Mouse (Mus musculus): ENCODE measurements at regions not wholly inside any gene's neighbourhood (a gene's known extent, or its start where the extent isn't known, plus 50 kb on each side); places are given as distances from the start of the nearest gene placed in this dataset.

DNA sequence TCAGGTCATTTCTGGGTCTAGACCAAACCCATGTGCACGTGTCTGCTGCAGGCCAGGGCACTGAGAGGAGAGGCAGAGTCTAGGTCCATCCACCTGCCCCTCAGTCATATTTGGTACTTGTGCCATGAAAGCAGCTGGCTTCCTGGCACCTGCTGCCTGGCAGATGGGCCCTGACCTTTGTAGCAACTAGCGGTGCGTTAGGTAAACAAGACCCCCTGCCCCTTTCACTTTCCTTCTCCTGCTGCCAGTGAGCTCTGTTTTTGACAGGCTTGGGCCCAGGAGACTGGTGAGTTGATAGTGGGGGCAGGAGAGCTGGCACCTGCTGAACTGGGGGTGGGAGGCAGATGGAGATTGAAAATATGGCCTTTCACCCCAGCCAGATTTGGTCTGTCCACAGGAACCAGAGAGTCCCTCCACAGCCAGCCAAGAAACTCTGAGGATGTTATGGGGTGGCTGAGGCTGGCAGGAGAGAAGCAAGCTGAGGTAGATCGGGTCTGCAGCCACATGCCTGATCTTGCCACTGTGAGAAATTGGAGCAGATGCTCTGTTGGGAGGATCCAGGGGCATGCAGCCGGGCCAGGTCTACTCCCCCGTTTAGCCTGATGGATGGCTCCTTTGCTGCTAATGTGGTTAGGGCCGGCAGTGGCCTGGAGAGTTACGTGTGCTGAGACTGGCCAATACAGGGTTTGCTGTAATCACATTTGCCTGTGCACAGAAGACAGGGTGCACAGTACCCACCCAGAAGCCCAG lies 316.6 kb upstream of the 4931429L15Rik start:
- no peak for DNase-seq (ENCODE audit: low spot score in 2 of 2)

DNA sequence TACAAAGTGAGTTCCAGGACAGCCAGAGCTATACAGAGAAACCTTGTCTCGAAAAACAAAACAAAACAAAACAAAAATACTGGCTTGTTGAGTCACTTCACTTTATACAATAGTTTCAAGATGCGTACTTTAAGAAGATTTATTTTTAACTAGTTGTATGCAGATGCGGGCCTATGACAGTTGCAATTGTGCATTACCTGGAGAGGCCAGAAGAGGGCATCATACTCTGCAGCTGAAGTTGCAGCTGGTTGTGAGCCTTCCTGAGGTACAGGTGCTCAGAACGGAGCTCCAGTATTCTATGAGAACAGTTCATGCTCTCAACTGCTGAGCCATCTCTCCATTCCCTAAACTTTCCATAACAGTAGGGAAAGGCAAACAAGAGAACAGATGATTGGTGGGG lies 314.2 kb upstream of the 4931429L15Rik start:
- no peak for DNase-seq (ENCODE audit: low spot score in 2 of 2)

DNA sequence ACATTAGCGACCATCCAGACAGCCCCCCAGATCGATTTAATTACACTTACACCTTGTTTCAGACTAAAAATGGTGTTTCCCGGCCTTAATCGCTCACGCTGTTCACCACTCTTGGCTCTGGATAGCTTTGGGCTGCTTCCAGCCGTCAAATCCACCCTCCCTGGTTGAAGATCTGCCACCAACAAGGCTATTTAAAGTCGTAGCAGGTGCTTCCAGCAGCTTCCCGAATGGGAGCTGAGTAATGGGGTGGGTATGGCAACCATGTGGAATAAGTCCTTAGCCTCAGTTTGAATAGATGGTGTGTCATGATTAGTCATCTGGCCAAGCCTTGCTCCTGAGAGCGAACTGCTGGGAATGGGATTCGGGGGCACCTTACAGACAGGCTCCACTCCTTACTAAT lies 312.8 kb upstream of the 4931429L15Rik start:
- DNase-seq (ENCODE audit: low spot score in 2 of 2), result peak; percentile 70 to 86

DNA sequence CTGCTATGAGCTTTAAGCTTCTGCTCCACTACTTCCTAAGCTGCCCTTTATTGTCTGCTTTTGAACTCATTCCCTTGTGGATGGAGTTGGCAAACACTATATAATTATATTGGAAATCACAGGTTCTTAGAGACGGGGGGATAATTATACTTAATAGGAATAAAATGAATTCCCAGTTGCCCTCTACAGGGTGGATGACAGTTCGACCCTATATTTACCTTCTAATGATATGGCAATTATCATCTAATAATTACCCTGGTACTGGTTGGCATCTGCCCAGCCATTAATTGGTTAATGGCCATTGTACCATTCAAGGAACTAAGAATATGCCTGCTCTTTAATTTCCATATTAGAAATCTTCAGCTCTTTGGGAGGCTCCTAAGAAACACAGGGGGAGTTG lies 302.5 kb upstream of the 4931429L15Rik start:
- no peak for DNase-seq (ENCODE audit: low spot score in 2 of 2)

DNA sequence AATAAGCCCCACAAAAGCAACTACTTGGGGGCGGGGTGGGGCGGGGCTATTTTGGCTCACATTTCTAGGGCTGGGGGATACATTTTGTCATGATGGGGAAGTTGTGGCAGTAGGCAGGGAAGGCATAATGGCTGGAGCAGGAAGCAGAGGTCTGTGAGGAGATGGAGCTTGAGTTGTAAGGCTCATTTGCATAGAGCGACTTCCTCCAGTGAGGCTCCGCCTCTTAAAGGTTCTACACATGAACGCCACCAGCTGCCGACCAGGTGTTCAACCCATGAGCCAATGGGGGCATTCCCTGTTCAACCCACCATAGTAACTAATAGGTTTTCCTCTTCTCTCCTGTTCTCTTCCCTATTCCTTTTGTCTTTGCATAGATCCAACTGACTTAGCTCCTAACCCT lies 302.1 kb upstream of the 4931429L15Rik start:
- no peak for DNase-seq (ENCODE audit: low spot score in 2 of 2)

DNA sequence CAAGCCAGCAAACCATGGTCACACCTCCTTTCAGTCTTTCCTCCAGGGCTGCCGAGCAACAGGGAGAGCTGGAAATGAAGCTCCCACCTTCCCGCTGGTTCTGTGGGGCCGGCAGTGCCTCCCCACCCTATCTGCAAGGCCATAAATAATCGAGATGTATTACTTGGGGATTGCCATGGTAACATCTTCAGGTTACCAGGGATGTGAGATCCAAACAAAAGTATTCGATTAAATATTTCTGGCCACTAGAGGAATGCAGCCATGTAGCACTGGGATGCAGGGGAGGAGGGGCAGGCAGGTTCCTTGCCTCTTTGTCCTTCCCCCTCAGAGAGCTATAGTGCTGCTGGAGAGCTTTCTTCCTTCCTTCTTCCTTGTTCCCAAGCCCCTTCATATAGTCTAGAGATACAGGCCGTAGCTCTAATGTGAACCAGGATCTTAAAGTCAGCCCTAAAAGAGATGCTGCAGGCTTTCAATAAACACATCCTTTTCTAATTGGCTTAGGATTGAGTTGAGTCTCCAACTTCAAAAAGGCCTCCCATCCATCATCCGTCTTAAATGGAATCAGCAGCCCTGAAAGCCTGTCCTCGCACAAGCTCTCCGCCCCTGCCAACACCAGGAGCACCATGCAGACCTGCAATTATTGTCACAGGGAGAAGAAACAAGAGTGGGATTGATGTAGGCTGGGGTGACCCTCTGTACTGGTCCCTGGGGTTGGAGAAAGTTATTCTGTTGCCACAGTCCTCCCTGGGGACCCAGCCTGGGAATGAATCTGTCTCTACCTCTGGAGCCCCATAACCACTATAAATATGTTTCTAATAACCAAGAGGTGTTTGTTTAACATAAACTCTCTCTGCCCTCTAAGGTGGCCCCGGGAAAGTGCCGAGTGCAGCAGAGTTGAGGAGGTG lies 290.6 kb upstream of the 4931429L15Rik start:
- DNase-seq (ENCODE audit: low spot score in 2 of 2), result no peak

DNA sequence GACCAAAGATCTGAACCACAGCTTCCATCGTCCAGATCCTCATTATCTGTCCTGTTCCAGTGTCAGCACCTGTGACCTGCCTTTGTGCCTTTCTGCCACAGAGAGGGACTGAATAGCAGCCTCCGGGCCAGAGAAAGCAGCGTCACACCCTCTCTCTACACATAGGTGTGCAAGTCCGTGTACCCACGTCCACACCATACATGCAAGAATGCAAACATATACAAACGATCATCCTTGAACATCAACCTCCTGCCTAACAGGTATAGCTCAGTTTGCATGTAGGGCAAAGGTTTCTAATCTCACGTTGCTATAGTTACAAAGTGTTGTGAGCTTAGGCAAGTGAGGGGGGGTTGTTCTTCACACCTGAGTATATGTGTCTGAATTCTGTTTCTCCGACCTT lies 288.9 kb upstream of the 4931429L15Rik start:
- DNase-seq (ENCODE audit: low spot score in 2 of 2), result no peak

DNA sequence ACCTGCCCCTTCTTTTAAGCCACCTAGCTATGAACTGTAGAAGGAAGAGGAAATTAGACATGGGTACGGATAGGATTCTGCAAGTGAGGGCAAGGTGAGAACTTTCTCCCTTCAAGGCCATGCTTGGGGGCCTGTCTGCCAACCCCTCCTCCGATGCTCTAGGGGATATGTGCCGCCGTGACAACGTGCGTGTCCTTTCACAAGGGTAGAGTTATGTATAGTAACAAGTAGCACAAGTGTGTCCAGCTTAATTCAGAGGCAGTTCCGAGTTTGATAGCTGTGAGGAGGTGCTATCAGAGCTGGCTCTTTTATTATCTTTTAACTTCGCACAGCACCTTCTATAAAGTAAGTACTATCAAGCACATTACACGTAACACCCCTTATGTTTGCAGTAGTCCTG lies 281.0 kb upstream of the 4931429L15Rik start:
- DNase-seq (ENCODE audit: low spot score in 2 of 2), result no peak

DNA sequence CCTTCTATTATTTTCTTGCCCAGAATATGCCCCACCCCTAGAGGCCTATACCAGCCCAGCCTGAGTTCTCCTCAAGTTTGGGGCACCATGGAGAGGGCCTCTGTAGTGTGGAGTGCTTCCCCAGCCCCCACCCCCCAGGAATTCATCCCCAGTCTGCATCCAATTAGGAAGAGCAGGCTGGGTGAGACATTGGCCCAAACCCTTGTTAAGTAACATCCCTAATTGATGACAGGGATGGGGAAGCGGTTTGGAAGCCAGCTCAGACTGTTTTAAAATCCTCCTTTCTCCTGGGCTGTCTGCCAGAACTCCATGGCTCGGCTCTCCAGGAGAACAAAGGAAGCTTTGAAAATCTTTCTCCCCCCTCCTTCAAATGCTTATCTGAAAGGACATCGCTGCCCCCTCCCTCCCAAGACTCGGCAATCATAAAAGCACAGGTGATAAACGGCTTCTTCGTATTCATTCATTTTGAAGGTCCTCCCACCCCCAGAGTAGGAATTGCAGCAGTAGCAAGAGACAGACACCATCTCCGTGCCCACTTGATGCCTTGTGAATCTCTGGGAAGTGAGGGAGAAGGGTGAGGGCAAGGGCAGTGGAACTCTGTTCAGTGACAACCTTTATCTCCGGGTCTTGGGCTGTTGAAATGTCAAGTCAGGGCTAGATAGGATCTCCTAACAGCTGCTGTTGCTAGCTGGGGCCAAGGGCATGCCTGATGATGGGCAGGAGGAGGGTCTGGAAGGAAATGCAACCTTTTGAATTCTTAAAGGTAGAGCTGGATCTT lies 280.3 kb upstream of the 4931429L15Rik start:
- peak in 1 of 2 experiments; percentile 83 for DNase-seq (ENCODE audit: low spot score in 2 of 2)

DNA sequence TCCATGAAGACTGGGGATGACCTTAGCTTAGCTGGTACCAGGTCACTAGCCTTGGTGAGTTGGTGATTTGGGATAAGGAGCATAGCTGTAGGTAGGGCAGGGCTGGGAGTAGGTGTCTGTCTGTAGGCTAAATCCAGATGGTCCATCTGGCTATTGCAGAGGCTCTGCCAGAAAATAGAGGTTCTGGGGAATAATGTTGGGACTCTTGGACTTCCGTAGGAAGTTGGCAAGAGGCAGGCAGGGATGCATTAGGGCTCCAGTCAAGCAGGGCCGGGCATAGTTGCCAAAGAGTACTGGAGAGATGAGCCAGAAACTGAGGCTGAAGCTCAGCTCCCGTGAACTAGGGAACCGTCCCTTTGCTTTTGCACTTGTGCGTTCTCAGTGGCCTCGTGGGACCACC lies 278.7 kb upstream of the 4931429L15Rik start:
- peak in 1 of 2 experiments; percentile 37 for DNase-seq (ENCODE audit: low spot score in 2 of 2)

DNA sequence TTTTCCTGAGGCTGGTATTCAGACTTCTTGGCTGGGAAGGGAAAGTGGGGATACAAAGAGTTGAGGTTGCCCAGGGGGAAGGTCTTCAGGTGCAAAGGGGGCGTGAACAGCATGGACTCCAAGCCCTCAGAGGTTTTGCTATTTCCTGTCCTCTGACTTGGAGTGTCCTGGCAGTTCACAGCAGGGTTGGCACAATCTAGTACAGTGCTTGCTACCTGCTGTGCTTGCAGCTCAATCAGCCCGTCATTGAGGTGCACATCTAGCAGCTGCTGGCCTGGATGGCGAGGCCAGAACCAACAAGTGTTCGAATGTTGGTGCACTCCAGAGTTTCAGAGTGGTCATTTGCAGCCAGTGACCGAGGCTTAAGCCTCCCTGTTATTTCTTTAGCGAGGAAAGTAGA lies 273.7 kb upstream of the 4931429L15Rik start:
- no peak for DNase-seq (ENCODE audit: low spot score in 2 of 2)

DNA sequence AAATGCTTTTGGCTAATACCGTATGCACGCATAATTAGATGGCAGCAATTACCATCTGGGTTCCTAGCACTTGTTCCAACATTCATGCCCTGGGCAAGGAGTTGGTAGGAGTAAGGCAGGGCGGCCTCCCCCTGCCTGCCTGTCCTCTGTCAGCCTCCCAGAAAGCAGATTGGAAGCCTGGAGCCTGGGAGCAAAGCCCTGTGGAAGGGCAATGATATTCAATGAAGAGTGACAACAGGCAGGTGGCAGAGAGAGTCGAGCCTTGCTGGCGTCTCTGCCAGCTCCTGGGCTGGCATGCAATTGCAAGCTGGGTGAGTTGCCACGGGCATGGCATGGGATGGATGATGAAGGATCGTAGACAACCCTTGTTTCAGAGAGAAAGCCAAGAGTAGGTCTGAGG lies 273.1 kb upstream of the 4931429L15Rik start:
- no peak for DNase-seq (ENCODE audit: low spot score in 2 of 2)

DNA sequence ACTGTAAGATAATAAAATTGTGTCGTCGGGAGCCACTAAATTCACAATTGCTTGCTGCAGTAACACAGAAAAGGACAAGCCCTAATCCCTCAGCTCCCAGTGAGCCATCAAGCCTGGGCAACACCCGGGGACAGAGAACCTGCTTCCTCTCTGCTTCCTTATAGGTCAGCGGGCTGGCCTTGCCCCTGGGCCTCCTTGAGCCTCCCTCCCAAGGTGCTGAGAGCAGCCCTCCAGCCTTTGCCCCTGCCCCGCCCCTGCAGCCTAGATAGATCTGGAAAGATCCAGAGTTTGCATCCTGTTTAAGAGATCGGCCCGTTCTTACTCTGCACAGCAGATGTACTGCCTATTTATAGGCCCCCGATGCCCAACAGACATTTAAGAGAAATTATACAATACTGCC lies 267.0 kb upstream of the 4931429L15Rik start:
- no peak for DNase-seq (ENCODE audit: low spot score in 2 of 2)

DNA sequence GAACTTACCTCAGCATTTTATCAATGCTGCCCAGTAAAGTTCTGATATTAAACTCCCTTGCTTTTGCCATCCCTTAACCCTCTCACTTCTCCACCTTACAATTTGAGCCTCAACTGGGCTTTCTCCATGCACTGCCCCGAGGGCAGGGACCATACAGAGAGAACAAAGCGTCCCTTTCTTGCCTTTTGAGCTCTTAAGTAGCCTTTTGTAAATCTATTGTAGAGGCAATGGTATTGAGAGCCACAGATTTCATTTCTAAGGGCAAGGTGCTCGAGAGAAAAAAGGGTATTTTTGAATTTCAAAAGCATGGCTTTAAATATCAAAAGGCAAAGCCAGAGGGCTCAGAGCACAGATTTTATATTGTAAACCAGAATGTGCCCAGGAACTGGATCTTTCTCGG lies 262.1 kb upstream of the 4931429L15Rik start:
- DNase-seq (ENCODE audit: low spot score in 2 of 2), result no peak

DNA sequence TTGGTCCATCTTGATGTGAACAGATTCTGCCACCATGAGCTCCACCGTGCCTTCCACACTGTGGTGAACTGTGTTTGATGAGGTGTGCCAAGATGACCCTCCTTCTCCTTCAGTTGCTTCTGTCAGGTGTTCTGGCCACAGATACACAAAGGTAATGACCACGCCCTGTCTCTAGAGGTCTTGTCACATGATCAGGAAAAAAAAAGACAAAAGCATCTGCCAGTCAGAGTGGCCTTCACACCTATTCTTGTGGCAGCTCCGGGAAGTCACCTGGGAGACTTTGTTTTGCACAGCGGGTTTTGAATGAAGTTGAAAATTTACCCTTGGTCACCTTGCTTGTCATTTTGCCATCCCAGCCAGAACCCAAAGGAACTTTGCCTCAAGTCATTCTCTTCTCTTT lies 242.5 kb upstream of the 4931429L15Rik start:
- DNase-seq (ENCODE audit: low spot score in 2 of 2), result no peak

DNA sequence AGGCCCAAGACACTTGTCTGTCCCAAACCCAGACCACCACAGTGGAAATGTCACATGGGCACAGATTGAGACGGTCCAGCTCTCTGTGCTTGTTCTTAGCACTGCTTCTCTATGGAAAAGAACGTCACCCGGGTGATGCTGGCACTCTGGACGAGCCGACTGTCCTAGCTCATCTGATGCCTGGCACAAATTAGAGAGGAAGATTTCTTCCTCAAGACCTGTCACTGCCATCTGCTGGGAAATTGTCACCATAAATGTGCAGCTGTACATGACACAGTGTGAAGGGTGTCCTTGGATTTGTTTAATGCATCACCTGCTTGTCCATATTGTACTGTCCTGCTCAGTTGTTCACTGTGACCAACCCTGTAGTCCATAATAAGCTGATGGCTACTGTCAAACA lies 238.7 kb upstream of the 4931429L15Rik start:
- DNase-seq (ENCODE audit: low spot score in 2 of 2), result no peak

DNA sequence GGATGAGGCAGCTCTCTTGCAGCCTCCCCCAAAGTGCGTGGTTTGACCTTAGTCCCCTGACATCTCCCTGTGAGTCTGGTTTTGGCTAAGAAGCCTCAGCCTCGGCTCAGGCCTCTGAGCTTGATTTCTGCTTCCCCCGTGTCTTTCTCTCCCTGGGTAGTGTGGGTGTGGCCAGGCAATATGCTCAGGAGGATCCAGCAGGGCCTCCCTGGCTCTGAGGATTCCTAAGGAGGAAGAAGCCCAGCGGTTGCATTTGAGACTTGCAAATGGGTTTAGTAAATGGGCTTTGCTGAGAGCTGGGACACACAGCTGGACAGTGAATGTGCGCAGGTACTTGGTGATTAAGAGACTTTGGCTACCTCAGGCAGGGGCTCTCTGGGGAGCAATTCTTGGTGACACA lies 238.0 kb upstream of the 4931429L15Rik start:
- no peak for DNase-seq (ENCODE audit: low spot score in 2 of 2)

DNA sequence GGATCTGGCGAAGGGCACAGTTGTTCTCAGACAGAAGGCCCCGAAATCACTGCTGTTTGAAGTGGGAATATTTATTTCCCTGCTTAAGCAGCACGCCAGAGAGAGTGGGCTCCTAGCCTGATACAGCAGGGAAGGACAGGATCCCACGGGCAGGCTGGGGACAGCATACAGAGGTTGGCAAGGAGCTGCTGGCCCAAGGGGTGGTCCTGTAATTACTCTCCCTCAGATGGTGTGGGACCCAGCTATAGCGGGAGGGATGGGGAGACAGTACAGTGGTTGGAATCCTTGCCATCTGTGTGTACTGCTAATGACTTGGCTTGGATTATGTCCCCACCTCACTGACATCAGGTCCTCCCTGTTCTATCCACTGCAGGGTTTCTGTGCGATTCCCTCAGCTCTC lies 235.4 kb upstream of the 4931429L15Rik start:
- DNase-seq (ENCODE audit: low spot score in 2 of 2), result no peak

DNA sequence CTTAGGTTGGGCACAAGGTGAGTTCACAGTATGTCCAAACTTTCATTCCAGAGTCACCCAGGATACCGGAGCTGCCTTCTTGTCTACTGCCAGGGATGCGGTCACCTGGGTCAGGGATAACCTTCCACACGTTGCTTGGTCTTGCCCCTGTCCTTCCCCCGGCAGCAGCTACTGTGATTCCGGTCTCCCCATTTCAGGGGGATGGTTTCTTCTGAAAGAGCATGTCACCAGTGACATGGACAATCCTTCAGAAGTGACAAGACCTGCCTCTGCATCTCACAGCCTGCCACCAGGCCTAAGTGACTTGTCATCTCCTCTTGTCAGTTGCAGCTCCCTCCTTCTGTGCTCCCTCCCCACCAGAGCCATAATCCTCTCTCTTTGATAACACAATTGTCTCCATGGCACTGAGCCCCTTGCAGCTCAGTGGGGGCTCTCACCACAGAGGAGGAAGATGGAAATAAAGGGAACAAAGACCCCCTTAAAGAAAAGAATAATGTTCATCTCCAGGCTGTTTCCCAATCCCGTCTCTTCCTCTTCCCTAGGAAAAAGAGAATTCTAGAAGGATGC lies 234.9 kb upstream of the 4931429L15Rik start:
- no peak for DNase-seq (ENCODE audit: low spot score in 2 of 2)

DNA sequence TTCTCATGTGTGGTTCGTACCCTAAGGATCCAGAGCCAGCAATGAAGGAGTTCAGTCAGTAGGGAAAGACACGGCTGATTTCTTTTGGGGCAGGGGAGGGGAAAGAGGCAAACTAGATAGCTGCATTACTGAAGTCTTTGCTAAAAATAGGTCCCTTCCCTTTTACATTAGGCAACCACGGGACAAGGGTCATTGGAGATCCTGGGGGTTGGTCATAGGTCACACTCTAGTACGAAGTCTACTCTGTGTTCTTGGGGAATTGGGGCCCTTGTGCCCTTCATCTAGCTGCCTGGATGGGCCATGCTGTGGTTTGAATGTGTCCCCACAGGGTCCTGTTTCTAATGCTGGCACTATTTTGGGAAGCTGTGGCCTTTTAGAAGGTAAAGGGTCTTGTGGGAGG lies 229.6 kb upstream of the 4931429L15Rik start:
- DNase-seq (ENCODE audit: low spot score in 2 of 2), result no peak

DNA sequence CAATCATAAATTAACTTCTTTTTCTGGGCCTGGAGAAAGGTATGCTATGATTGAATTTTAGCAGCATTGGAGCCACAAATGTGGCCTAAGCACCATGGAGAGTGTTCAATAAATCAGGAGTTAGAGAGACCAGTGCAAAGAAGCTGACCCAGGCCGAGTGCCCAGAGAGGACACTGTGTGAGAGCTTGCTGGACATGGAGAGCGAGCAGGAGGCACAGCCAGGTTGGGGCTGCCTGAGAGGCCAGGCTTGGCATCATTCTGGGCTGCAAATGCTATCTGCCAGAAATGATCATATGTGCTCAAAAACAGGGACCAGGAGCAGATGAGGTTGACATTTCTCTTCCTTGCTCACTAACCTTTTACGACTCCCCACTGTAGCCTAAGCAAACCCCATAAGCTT lies 224.5 kb upstream of the 4931429L15Rik start:
- no peak for DNase-seq (ENCODE audit: low spot score in 2 of 2)

DNA sequence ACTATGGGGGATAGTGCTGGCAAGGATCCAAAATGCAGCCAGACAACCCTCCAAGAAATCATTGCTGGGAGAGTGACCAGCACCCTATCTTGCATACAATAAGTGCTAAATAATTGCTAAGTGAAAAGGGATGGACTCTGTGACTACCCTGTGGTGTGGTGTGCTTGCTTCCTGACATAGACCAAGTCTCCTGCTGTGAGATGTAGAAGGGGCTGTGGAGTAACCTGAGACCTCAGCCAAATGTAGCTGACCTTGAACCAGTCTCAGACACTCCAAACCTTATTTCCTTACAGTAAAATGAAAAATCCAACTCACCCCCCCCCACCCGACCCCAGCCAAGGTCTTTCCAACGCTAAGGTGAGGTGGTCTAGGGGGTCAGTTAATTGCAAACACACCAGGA lies 221.2 kb upstream of the 4931429L15Rik start:
- no peak for DNase-seq (ENCODE audit: low spot score in 2 of 2)
